Mouse (Mus musculus): ENCODE data around the gene Col16a1. TPM values are rescaled to one million over a fixed set of nuclear protein-coding genes. Genes with fewer than 3 reads are reported as not detected.

The Col16a1 gene
- polyA plus RNA-seq, 1 experiment from 2014 or later = 26.6 TPM

GRCm38 (mm10) chr4:130013111-130013510 lies 34.5 kb upstream of the Col16a1 start:
- Histone ChIP-seq H3K9ac (ENCODE audit: low read length) (no peak overlapping the region), H3K27ac (ENCODE audit: low read length) (no peak overlapping the region), H3K4me2 (ENCODE audit: low read depth, low read length) (no peak overlapping the region), H3K4me1 (ENCODE audit: control insufficient read depth, insufficient read depth, low read length) (no peaks in the 10 kb centered on the region), H3K27me3 (ENCODE audit: control insufficient read depth, insufficient read depth, low read length) (peaks cover 26% of the 10 kb centered on the region), H3K4me3 (ENCODE audit: low read length) (no peak overlapping the region), H3K9me3 (replicated peaks; ENCODE audit: control insufficient read depth, low read length) (no peaks in the 10 kb centered on the region), H3K36me3 (ENCODE audit: control insufficient read depth, insufficient read depth) (no peaks in the 10 kb centered on the region)
- ATAC-seq (replicated peaks; ENCODE audit: extremely low read depth, insufficient read depth, low FRiP score) = no peak
- 68% methylated on average over 10 of the region's 10 CpGs for WGBS

- Histone ChIP-seq H3K27me3 (ENCODE audit: control insufficient read depth, insufficient read depth, low read length) (peaks cover 7% of the 10 kb centered on the region), H3K4me2 (ENCODE audit: low read depth, low read length) (no peak overlapping the region), H3K27ac (ENCODE audit: low read length) (no peak overlapping the region), H3K4me1 (ENCODE audit: control insufficient read depth, insufficient read depth, low read length) (no peaks in the 10 kb centered on the region), H3K9me3 (replicated peaks; ENCODE audit: control insufficient read depth, low read length) (no peaks in the 10 kb centered on the region), H3K4me3 (ENCODE audit: low read length) (no peak overlapping the region), H3K36me3 (ENCODE audit: control insufficient read depth, insufficient read depth) (no peaks in the 10 kb centered on the region), H3K9ac (ENCODE audit: low read length) (no peak overlapping the region)
- ATAC-seq (replicated peaks; ENCODE audit: extremely low read depth, insufficient read depth, low FRiP score) = no peak
- WGBS = 72% methylated on average over 4 of the region's 4 CpGs
Measured at GRCm38 (mm10) chr4:130016010-130016409, 31.6 kb upstream of the Col16a1 start.

- H3K9me3 ChIP-seq (replicated peaks; ENCODE audit: control insufficient read depth, low read length) = no peaks in the 10 kb centered on the region
- 57% methylated on average over 18 of the region's 18 CpGs for WGBS
- H3K36me3 ChIP-seq (ENCODE audit: control insufficient read depth, insufficient read depth) = no peaks in the 10 kb centered on the region
- H3K27ac ChIP-seq (ENCODE audit: low read length) = no peak overlapping the region
- ATAC-seq (replicated peaks; ENCODE audit: extremely low read depth, insufficient read depth, low FRiP score) = no peak
- H3K4me3 ChIP-seq (ENCODE audit: low read length) = no peak overlapping the region
- H3K9ac ChIP-seq (ENCODE audit: low read length) = no peak overlapping the region
- H3K4me1 ChIP-seq (ENCODE audit: control insufficient read depth, insufficient read depth, low read length) = no peaks in the 10 kb centered on the region; the same call in 1 of the 2 replicates
- H3K4me2 ChIP-seq (ENCODE audit: low read depth, low read length) = no peak overlapping the region
- H3K27me3 ChIP-seq (ENCODE audit: control insufficient read depth, insufficient read depth, low read length) = peaks cover 7% of the 10 kb centered on the region
Measured at GRCm38 (mm10) chr4:130017036-130017674, 30.5 kb upstream of the Col16a1 start.

- WGBS = 83% methylated on average over 8 of the region's 8 CpGs
- Histone ChIP-seq H3K4me2 (ENCODE audit: low read depth, low read length) (no peak overlapping the region), H3K27me3 (ENCODE audit: control insufficient read depth, insufficient read depth, low read length) (peaks cover 3% of the 10 kb centered on the region; the same call in 1 of the 2 replicates), H3K9me3 (replicated peaks; ENCODE audit: control insufficient read depth, low read length) (no peaks in the 10 kb centered on the region), H3K36me3 (ENCODE audit: control insufficient read depth, insufficient read depth) (no peaks in the 10 kb centered on the region), H3K4me1 (ENCODE audit: control insufficient read depth, insufficient read depth, low read length) (no peaks in the 10 kb centered on the region; the same call in 1 of the 2 replicates), H3K27ac (ENCODE audit: low read length) (no peak overlapping the region), H3K9ac (ENCODE audit: low read length) (no peak overlapping the region), H3K4me3 (ENCODE audit: low read length) (no peak overlapping the region)
- no peak for ATAC-seq (replicated peaks; ENCODE audit: extremely low read depth, insufficient read depth, low FRiP score)
Measured at GRCm38 (mm10) chr4:130022952-130023351, 24.7 kb upstream of the Col16a1 start.

- H3K4me2 ChIP-seq (ENCODE audit: low read depth, low read length) = no peak overlapping the region
- H3K27ac ChIP-seq (ENCODE audit: low read length) = no peak overlapping the region
- H3K9me3 ChIP-seq (replicated peaks; ENCODE audit: control insufficient read depth, low read length) = no peaks in the 10 kb centered on the region
- no peak for ATAC-seq (replicated peaks; ENCODE audit: extremely low read depth, insufficient read depth, low FRiP score)
- no peaks in the 10 kb centered on the region for H3K36me3 ChIP-seq (ENCODE audit: control insufficient read depth, insufficient read depth)
- 66% methylated on average over 10 of the region's 10 CpGs for WGBS
- no peak overlapping the region for H3K4me3 ChIP-seq (ENCODE audit: low read length)
- peaks cover 3% of the 10 kb centered on the region; the same call in 1 of the 2 replicates for H3K27me3 ChIP-seq (ENCODE audit: control insufficient read depth, insufficient read depth, low read length)
- H3K4me1 ChIP-seq (ENCODE audit: control insufficient read depth, insufficient read depth, low read length) = no peaks in the 10 kb centered on the region; the same call in 1 of the 2 replicates
- no peak overlapping the region for H3K9ac ChIP-seq (ENCODE audit: low read length)
Measured at GRCm38 (mm10) chr4:130023511-130024231, 24.0 kb upstream of the Col16a1 start.

GRCm38 (mm10) chr4:130025544-130025943 lies 22.1 kb upstream of the Col16a1 start:
- Histone ChIP-seq H3K4me3 (ENCODE audit: low read length) (no peak overlapping the region), H3K27me3 (ENCODE audit: control insufficient read depth, insufficient read depth, low read length) (no peaks in the 10 kb centered on the region), H3K9me3 (replicated peaks; ENCODE audit: control insufficient read depth, low read length) (no peaks in the 10 kb centered on the region), H3K9ac (ENCODE audit: low read length) (no peak overlapping the region), H3K27ac (ENCODE audit: low read length) (no peak overlapping the region), H3K4me2 (ENCODE audit: low read depth, low read length) (no peak overlapping the region), H3K36me3 (ENCODE audit: control insufficient read depth, insufficient read depth) (no peaks in the 10 kb centered on the region), H3K4me1 (ENCODE audit: control insufficient read depth, insufficient read depth, low read length) (no peaks in the 10 kb centered on the region; the same call in 1 of the 2 replicates)
- no peak for ATAC-seq (replicated peaks; ENCODE audit: extremely low read depth, insufficient read depth, low FRiP score)
- 34% methylated on average over 8 of the region's 8 CpGs for WGBS

GRCm38 (mm10) chr4:130031146-130031545 lies 16.5 kb upstream of the Col16a1 start:
- no peak for ATAC-seq (replicated peaks; ENCODE audit: extremely low read depth, insufficient read depth, low FRiP score)
- no peak overlapping the region for H3K9ac ChIP-seq (ENCODE audit: low read length)
- no peaks in the 10 kb centered on the region for H3K36me3 ChIP-seq (ENCODE audit: control insufficient read depth, insufficient read depth)
- no peak overlapping the region for H3K4me3 ChIP-seq (ENCODE audit: low read length)
- no peak overlapping the region for H3K27ac ChIP-seq (ENCODE audit: low read length)
- no peak overlapping the region for H3K4me2 ChIP-seq (ENCODE audit: low read depth, low read length)
- 69% methylated on average over 2 of the region's 2 CpGs for WGBS
- peaks cover 3% of the 10 kb centered on the region; the same call in 1 of the 2 replicates for H3K9me3 ChIP-seq (replicated peaks; ENCODE audit: control insufficient read depth, low read length)
- no peaks in the 10 kb centered on the region for H3K4me1 ChIP-seq (ENCODE audit: control insufficient read depth, insufficient read depth, low read length)
- H3K27me3 ChIP-seq (ENCODE audit: control insufficient read depth, insufficient read depth, low read length) = peaks cover 13% of the 10 kb centered on the region

- peaks cover 13% of the 10 kb centered on the region for H3K27me3 ChIP-seq (ENCODE audit: control insufficient read depth, insufficient read depth, low read length)
- no peak overlapping the region for H3K9ac ChIP-seq (ENCODE audit: low read length)
- H3K4me1 ChIP-seq (ENCODE audit: control insufficient read depth, insufficient read depth, low read length) = peaks cover 11% of the 10 kb centered on the region
- no peak overlapping the region for H3K4me3 ChIP-seq (ENCODE audit: low read length)
- no peaks in the 10 kb centered on the region for H3K36me3 ChIP-seq (ENCODE audit: control insufficient read depth, insufficient read depth)
- no peak overlapping the region for H3K4me2 ChIP-seq (ENCODE audit: low read depth, low read length)
- peaks cover 3% of the 10 kb centered on the region; the same call in 1 of the 2 replicates for H3K9me3 ChIP-seq (replicated peaks; ENCODE audit: control insufficient read depth, low read length)
- ATAC-seq (replicated peaks; ENCODE audit: extremely low read depth, insufficient read depth, low FRiP score) = no peak
- 65% methylated on average over 7 of the region's 7 CpGs for WGBS
- no peak overlapping the region for H3K27ac ChIP-seq (ENCODE audit: low read length)
Measured at GRCm38 (mm10) chr4:130033496-130033895, 14.1 kb upstream of the Col16a1 start.

GRCm38 (mm10) chr4:130036112-130036511 lies 11.5 kb upstream of the Col16a1 start:
- no peaks in the 10 kb centered on the region for H3K36me3 ChIP-seq (ENCODE audit: control insufficient read depth, insufficient read depth)
- H3K4me2 ChIP-seq (ENCODE audit: low read depth, low read length) = peak overlapping the region; percentile 51; the same call in 1 of the 2 replicates
- peaks cover 13% of the 10 kb centered on the region for H3K27me3 ChIP-seq (ENCODE audit: control insufficient read depth, insufficient read depth, low read length)
- H3K9ac ChIP-seq (ENCODE audit: low read length) = no peak overlapping the region
- peaks cover 11% of the 10 kb centered on the region for H3K4me1 ChIP-seq (ENCODE audit: control insufficient read depth, insufficient read depth, low read length)
- H3K9me3 ChIP-seq (replicated peaks; ENCODE audit: control insufficient read depth, low read length) = peaks cover 3% of the 10 kb centered on the region; the same call in 1 of the 2 replicates
- no peak overlapping the region for H3K4me3 ChIP-seq (ENCODE audit: low read length)
- ATAC-seq (replicated peaks; ENCODE audit: extremely low read depth, insufficient read depth, low FRiP score) = peak; percentile 33; the same call in 1 of the 2 replicates
- peak overlapping the region; percentile 3 for H3K27ac ChIP-seq (ENCODE audit: low read length)
- 2% methylated on average over 8 of the region's 8 CpGs for WGBS
